Mouse (Mus musculus) brown adipose tissue, adult 24 weeks (tissue): Measurements from ENCODE around the gene Hsd17b11. TPM values are rescaled to one million over a fixed set of nuclear protein-coding genes. Genes with fewer than 3 reads are reported as not detected.

Source experiments
- H3K27ac ChIP-seq: fragments of 200-500 bp; replicated peaks from 2 replicates; pipeline ENCODE4 v1.5.1; 2012; ENCODE audit warnings: low read depth, mild to moderate bottlenecking, low read length
- H3K4me1 ChIP-seq: fragments of 200-500 bp; 2 replicates; pipeline ENCODE4 v1.6.1; 2012; ENCODE audit warnings: low read length, mixed read lengths; ENCODE audit not compliant: control insufficient read depth, insufficient read depth, insufficient read length
- H3K4me3 ChIP-seq: fragments of 200-500 bp; 2 replicates; pipeline ENCODE4 v1.5.1; 2012; ENCODE audit warnings: low read depth, mild to moderate bottlenecking, low read length, moderate library complexity; ENCODE audit not compliant: insufficient read depth
- polyA plus RNA-seq: library from polyadenylated mRNA; stranded (reverse); fragments of >200 nt; gene quantifications from 2 replicates; pipeline ENCODE4 v1.2.4, GENCODE M21; 2012; ENCODE audit not compliant: missing spikeins, insufficient read depth, insufficient read length

The Hsd17b11 gene
- 34.8 and 39.7 TPM in 2 replicates for polyA plus RNA-seq

DNA sequence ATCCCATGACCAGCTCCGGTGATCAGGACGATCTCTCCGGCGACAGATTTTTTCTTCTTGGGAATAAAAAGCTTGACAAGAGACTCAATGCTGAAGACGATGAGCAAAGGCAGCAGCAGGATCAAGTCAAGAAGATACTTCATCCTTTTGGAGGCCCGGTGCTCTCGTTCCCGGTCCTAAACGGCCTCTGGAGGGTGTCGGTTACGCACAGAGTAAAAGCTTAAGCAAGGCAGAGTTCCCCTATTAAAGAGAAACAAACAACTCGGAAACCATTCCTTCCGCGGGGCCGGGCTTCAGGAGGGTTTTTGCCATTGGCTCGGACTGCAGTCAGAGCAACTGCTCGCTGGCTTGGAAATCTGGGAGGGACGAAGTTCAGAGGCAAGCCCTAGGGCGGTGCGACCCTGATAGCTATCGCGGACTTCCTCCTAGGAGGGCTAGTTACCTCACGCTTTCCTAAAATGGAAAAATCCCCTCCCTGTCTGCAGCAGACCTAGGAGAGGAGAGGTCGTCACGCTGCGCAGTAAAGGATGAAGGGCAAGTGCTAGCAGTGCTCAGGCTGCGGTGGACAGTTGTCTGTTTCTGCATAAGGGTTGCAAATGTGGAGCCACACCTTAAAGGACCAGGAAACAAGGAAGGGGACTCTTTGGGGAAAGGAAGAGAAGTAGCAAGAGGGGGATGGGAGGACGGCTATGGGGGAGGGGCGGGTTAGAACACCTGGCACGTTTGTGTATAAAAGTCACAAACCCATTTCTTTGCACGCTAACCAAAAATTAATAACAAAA is at the start of gene Hsd17b11:
Gene Hsd17b11, minus strand, starts transcription at position 323 of the 782 bp plus-strand sequence.
- Histone ChIP-seq H3K27ac (peak within 1 kb of the TSS; percentile 92), H3K4me3 (peak within 1 kb of the TSS; percentile 74), H3K4me1 (peaks cover 17% of the 10 kb centered on the region)

DNA sequence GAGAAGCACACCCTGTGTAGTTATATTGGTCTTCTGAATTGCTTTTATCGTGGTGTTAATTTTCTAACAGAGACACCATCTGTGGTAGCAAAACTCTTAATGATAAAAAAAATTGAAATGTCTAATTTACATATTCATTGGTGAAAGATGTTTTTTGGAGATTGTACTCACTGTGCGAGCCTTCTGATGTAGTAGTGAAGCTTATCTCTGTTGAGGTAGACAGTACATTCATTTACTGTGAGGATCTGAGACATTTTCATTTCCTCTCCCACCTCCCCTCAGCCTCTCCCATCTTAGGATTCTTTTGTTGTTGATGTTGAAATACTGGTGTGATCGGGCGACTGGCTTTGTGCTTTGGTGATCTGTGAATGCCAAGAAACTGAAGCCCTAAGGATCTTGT is 49.3 kb upstream of the Hsd17b11 start:
- H3K4me1 ChIP-seq: no peaks in the 10 kb centered on the region
- H3K4me3 ChIP-seq: no peak overlapping the region
- no peak overlapping the region for H3K27ac ChIP-seq

DNA sequence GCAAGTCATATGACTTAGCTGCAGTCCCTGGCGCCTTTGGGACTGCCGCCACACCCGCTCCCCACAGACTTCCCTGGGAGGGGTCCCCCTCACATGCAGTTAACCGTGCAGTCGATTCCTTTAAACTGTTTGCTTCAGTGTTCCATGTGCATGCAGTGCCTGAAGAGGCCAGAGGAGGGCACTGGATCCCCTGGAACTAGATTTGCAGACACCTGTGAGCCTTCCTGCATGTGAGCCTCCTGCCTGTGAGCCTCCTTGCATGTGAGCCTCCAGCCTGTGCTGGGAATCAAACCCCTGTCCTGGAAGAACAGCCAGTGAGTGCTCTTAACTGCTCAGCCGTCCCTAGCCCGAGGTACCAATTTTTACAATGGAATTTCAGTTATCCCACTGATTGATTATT is 47.0 kb upstream of the Hsd17b11 start:
- no peak overlapping the region for H3K4me3 ChIP-seq
- H3K27ac ChIP-seq: no peak overlapping the region
- H3K4me1 ChIP-seq: no peaks in the 10 kb centered on the region

DNA sequence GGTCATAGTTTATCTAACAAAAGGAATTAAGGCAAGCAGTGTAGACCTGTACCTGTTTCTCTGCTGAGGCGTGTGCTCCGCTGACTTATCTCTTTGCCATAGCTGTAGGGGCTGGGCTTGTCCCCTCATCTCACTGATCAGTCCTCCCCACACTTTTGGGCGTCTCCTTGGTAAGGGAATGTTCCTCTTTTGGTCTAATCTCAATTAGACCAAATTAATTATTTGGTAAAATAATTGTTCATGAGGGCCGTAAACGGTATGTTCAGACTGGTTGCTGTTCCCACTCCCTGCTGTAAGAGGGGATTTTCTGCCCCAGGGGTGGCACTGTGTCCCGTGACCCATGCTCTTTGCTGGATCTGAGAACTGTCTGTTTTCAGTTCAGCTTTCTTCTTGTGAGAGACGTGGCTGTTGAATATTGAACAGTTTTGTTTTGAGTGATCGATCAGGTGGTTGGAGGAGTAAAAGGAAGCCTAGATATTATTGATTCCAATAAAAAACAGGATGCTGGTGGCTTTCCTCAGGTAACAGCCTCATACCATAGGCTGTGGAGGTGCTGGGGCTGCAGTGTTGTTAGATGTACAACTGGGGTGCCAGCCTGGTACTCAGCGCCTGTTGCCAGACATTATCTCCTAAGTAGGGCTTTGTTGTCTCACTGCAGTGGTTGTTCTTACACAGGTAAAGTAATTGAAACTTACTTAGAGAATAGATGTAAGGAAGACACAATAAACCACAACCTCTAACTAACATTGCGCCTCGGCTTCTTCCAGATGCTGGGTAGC is 41.2 kb upstream of the Hsd17b11 start:
- H3K27ac ChIP-seq: no peak overlapping the region
- no peaks in the 10 kb centered on the region for H3K4me1 ChIP-seq
- no peak overlapping the region for H3K4me3 ChIP-seq

DNA sequence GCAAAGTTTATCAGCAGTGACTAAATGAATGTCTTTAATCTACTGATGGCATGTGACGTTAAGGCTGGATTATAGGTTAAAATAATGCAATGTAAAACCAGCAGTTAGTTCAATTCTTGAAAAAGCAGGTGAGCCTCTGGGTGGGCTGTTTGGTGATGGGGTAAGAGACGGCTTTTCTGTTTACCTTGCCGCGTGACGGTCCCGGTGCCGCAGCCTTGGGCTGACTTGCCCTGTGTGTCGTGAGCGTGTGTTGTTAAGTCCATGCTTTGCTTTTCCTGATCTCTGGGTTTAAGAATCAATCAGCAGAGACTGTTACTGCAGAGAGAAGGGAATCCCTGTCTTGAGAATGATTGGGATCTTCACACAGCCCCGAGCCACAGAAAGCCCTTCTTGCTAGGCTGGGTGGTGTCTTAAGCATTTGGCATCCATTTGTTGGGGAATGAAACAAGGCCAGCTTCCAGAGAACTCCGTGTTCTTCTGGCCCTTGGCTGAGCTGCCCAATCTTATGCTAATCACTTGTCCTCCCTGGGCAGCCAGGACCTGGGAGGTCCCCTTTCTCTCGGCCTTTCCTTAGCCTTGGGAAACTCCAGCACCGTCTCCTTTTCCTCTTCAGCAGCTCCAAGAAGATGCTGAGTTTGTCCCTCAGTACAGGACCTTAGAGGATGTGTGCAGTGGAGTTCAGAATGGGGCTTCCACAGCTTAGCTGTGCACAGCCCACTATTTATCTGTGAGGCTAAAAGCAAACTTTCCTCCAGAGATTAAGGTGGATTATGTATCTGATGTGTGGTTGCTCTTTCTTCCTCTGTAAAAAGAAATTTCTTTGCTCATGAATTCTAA is 40.4 kb upstream of the Hsd17b11 start:
- no peaks in the 10 kb centered on the region for H3K4me1 ChIP-seq
- H3K27ac ChIP-seq: no peak overlapping the region
- H3K4me3 ChIP-seq: no peak overlapping the region

DNA sequence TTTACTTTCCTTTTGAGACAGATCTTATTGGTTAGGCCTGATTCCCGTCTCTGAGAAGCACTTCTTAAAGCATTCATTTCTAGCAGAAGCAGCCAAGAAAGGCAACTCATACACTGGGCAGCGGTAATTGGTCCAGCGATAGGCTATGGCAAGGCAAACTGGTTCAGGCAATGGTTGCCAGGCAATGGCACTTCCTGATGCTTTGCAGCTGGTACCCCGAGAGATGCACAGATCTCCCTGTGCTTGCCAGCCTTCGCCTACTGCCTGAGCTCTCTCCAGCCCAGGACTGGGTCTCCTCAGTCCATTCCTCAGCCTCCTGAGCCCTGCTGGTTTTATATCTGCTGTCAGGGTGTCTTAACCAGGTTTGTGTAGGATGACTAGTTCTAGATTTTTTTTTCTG is 38.7 kb upstream of the Hsd17b11 start:
- Histone ChIP-seq H3K4me3 (no peak overlapping the region), H3K4me1 (no peaks in the 10 kb centered on the region), H3K27ac (no peak overlapping the region)

DNA sequence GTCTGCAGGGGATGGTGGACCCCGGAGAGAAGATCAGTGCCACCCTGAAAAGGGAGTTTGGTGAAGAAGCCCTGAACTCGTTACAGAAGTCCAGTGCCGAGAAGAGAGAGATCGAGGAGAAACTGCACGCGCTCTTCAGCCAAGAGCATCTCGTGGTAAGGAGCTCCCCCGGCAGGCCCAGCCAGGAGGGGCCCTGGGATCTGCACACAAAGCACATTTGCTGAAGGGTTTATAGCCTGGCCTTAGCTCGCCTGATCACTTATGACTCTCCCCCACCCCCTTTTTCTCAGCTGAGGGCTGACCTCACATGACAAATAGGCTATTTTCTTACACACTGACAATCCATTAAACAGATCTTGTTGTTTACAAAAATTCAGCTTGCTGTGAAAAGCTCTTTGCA is 37.9 kb upstream of the Hsd17b11 start:
- Histone ChIP-seq H3K27ac (no peak overlapping the region), H3K4me1 (no peaks in the 10 kb centered on the region), H3K4me3 (no peak overlapping the region)

DNA sequence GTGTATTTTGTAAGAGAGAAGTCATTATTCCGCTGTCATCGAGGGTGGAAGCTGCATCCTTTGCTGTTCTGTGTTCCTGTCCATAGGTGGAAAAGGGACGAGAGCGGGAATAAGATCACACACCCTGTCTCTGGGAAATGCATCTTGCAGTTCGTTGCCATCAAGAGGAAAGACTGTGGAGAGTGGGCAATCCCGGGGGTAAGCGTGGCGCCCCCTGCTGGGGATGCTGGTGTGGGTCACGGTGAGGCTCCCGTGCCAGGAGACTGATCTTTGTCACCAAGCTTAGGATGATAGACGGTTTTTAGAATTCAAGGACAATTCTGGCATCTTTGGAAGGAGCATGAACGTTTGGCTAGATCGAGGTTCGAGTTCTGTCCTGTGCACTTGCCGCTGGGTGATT is 36.3 kb upstream of the Hsd17b11 start:
- no peak overlapping the region for H3K27ac ChIP-seq
- H3K4me3 ChIP-seq: no peak overlapping the region
- H3K4me1 ChIP-seq: no peaks in the 10 kb centered on the region

DNA sequence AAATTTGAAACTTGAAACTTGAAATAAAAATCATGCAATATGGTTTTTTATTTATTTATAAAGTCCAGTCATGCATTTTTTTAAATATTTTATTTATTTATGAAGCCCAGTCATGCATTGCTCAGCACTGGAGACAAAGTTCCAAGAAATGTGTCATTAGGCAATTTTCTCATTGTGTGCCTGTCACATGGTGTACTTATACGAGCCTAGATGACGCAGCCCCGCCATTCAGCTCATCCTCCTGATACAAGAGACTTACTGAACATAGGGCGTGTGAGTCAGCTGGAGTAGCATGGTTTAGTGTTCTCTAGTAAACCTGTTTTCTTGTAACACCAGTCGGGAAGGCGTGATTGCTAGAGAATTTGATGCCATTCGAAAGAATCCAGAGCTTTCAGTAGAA is 34.6 kb upstream of the Hsd17b11 start:
- no peak overlapping the region for H3K27ac ChIP-seq
- no peaks in the 10 kb centered on the region for H3K4me1 ChIP-seq
- no peak overlapping the region for H3K4me3 ChIP-seq

DNA sequence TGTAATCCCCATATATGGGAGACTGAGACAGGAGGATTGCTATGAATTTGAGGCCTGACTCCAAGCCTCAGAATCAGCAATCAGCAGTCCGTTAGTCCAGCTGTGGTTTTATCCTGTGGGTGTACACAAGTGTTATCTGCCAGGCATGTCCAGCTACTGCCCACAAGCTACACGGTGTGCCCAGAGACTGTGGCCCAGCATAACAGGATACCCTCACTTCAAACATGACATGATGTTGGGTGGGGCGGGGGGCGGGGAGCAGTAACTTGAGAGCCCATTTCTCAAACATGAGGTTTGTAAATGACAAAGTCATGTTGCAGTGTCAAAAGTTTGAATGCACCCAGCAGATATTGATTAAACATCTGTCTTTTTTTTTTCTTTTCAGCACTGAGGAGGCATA is 34.1 kb upstream of the Hsd17b11 start:
- Histone ChIP-seq H3K27ac (no peak overlapping the region), H3K4me3 (no peak overlapping the region), H3K4me1 (no peaks in the 10 kb centered on the region)

DNA sequence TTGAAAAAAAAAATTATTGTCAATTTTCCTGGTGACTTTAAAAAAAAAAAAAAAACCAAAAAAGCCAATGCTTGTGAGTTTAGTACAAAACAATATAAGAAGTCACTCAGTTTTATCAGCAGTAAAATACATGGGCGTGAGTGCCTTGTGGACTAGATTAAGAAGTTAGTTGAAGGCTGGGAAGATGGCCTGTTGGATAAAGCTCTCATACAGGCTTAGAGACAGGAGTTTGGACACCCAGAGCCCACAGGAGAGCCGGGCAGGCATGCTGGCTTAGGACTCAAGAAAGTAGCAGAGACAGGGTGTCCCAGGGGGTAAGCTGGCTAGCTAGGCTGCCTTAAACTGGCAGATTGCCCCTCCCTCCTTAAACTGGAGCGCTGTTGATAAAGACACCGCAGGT is 33.2 kb upstream of the Hsd17b11 start:
- Histone ChIP-seq H3K27ac (no peak overlapping the region), H3K4me3 (no peak overlapping the region), H3K4me1 (no peaks in the 10 kb centered on the region)

DNA sequence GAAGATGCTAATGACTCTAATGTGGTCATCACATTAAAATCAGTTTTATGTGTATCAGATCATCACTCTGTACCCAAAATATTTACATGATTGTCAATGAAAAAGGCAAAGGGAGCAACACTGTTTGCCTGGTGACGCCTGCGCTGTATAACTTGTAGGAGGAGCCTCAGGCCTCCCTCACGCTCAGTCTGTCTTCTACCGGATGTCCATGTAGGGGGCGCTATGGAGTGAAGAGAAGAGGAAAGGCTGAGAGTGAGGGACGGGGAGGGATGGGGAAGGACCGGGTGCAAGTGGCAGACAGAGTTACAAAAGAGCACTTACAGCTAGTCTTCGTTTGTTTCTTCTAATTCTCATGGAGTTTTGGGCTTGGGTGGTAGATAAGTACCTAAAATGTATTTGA is 31.2 kb upstream of the Hsd17b11 start:
- no peak overlapping the region for H3K27ac ChIP-seq
- H3K4me1 ChIP-seq: no peaks in the 10 kb centered on the region
- H3K4me3 ChIP-seq: no peak overlapping the region

DNA sequence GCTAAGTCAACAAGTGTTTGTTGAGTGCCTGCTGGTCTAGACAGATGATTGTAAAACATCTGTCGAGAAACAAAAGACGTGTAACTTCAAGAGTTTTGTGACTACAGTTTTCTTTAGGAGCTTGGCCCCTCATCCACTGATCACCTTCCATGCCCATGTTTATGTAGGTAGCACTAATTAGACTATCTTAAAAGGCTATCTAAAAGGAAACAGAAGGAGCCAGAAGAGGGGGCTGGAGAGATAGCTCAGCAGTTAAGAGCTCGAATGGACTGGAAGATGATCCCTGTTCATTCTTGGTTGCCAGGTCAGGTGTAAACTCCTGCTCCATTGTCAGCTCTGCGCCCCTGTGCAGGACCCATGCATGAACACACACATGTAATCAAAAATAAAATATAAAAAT is 26.4 kb upstream of the Hsd17b11 start:
- Histone ChIP-seq H3K27ac (peak overlapping the region; percentile 86; the same call in 1 of the 2 replicates), H3K4me1 (peaks cover 7% of the 10 kb centered on the region; the same call in 1 of the 2 replicates), H3K4me3 (peak overlapping the region; percentile 78; the same call in 1 of the 2 replicates)

DNA sequence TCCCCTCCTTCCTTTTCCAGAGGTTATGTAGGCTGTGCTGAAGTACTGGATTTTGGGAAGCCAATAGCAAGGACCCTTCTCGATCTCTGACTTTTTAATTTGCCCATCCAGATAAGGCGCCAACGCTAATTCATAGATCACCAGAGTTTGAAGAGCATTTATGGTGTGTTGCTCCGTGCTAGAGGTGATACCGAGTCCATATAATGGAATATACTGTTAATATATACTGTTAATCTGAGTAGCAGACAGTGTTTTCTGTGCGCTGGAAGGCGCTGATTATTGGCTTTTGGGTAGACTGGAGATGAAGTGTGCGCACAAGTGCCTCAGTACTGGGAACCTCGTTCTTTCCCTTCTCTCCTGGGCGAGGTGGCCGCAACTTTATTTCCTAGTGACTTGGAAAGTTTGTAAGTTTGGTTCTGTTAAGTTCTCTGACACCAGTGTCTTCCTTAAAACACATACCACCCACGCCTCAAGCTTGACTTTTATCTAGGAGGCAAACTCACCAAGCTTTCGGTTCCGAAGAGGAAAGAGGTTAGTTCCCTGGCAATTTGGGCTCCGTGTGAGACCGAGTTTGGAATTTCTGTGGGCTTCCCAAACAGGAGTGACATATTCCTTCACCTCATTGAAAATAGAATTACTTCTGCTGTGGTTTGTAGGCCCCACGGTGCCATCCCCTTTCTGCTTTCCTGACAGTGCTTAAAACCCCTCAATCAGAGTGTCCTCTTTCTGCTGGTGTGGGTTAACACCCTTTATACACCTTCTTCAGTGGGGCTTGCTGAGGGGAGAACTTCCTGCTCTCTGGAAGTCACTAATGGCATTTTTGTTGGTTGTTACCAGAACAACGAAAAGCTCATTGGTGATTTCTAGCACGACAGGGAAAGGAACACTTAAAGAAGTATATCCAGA is 25.7 kb upstream of the Hsd17b11 start:
- H3K27ac ChIP-seq: peak overlapping the region; percentile 86
- peak overlapping the region; percentile 78 for H3K4me3 ChIP-seq
- H3K4me1 ChIP-seq: peaks cover 7% of the 10 kb centered on the region; the same call in 1 of the 2 replicates
